Mouse (Mus musculus): ENCODE data around the gene Xbp1. TPM values are rescaled to one million over a fixed set of nuclear protein-coding genes. Genes with fewer than 3 reads are reported as not detected.

Gene Xbp1
- polyA plus RNA-seq, 1 experiment, result 62.4 TPM

DNA sequence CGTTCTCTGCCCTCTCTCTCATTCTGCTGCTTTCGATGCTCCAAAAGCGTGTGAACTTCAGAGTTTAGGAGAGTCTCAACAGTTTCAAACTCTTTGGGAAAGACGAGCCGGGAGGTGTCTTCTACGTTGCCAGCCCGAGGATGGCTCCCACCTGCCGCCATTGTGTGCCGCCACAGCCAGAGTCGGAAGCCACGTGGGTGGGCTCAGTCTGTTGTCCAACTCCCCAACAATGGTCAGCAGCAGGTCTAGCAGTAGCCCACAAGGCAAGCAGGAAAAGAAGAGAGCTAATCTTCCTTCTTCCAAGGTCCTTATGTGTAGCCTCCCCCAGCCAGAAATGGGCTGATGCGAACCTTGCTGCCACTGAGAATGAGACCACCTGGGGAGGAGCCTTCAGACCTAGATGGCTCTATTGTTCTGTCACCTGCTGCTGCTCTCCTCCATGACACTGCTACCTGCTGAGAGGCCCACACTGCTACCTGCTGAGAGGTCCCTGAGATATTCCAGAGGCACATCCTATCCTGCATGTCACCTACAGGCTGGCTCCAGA, 25.1 kb upstream of the Xbp1 start:
- Histone ChIP-seq H3ac (ENCODE audit: control insufficient read depth, insufficient read length, low read depth) (no peak overlapping the region), H3K79me3 (ENCODE audit: low read depth) (no peaks in the 10 kb centered on the region), H3K79me2 (ENCODE audit: control insufficient read depth, insufficient read depth) (no peaks in the 10 kb centered on the region), H3K4me3 (ENCODE audit: insufficient read depth, poor library complexity, severe bottlenecking) (no peak overlapping the region), H3K36me3 (ENCODE audit: control insufficient read depth, insufficient read depth) (no peaks in the 10 kb centered on the region), H3K27me3 (ENCODE audit: control insufficient read depth, insufficient read depth, insufficient read length) (peaks cover 7% of the 10 kb centered on the region)
- TF ChIP-seq MYOD1 (IDR thresholded peaks at IDR 0.05; ENCODE audit: control insufficient read depth, insufficient read length, low read depth), result no peak
- no peak for TF ChIP-seq FOSL1 (IDR thresholded peaks at IDR 0.05; ENCODE audit: insufficient read depth, low read length, poor library complexity, severe bottlenecking)
- TF ChIP-seq MAX (IDR thresholded peaks at IDR 0.05), result no peak
- TF ChIP-seq CEBPB (IDR thresholded peaks at IDR 0.05; ENCODE audit: low read depth), result no peak
- TF ChIP-seq USF1 (IDR thresholded peaks at IDR 0.05; ENCODE audit: low read depth), result no peak
- TF ChIP-seq CTCF (IDR thresholded peaks at IDR 0.05; ENCODE audit: control insufficient read depth, insufficient read depth, insufficient read length), result no peak
- no peak for TF ChIP-seq MYOG (IDR thresholded peaks at IDR 0.05; ENCODE audit: control insufficient read depth, extremely low read depth, insufficient read length)

DNA sequence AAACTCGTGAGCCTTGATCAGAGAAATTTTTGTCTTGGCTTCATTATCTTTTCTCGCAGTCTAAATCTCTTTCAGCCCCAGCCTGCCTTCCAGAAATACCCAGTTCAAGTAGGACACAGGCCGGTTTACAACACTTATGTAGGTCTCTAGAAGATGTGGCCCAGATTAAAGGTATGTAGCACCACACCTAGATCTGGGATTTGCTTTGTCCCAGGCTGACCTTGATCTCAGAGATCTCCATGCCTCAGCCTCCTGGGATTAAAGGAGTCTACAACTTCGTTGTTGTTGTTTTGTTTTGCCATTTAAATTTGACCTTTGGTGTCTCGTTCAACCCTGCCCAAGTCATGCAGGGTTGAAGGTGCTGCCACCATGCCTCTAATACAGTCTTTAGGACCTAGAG, 24.6 kb upstream of the Xbp1 start:
- H3K4me3 ChIP-seq (ENCODE audit: insufficient read depth, poor library complexity, severe bottlenecking), result no peak overlapping the region
- no peak for TF ChIP-seq MAX (IDR thresholded peaks at IDR 0.05)
- no peak for TF ChIP-seq FOSL1 (IDR thresholded peaks at IDR 0.05; ENCODE audit: insufficient read depth, low read length, poor library complexity, severe bottlenecking)
- no peak for TF ChIP-seq USF1 (IDR thresholded peaks at IDR 0.05; ENCODE audit: low read depth)
- no peak for TF ChIP-seq CEBPB (IDR thresholded peaks at IDR 0.05; ENCODE audit: low read depth)
- no peak for TF ChIP-seq MYOG (IDR thresholded peaks at IDR 0.05; ENCODE audit: control insufficient read depth, extremely low read depth, insufficient read length)
- no peak for TF ChIP-seq CTCF (IDR thresholded peaks at IDR 0.05; ENCODE audit: control insufficient read depth, insufficient read depth, insufficient read length)
- no peak for TF ChIP-seq MYOD1 (IDR thresholded peaks at IDR 0.05; ENCODE audit: control insufficient read depth, insufficient read length, low read depth)

DNA sequence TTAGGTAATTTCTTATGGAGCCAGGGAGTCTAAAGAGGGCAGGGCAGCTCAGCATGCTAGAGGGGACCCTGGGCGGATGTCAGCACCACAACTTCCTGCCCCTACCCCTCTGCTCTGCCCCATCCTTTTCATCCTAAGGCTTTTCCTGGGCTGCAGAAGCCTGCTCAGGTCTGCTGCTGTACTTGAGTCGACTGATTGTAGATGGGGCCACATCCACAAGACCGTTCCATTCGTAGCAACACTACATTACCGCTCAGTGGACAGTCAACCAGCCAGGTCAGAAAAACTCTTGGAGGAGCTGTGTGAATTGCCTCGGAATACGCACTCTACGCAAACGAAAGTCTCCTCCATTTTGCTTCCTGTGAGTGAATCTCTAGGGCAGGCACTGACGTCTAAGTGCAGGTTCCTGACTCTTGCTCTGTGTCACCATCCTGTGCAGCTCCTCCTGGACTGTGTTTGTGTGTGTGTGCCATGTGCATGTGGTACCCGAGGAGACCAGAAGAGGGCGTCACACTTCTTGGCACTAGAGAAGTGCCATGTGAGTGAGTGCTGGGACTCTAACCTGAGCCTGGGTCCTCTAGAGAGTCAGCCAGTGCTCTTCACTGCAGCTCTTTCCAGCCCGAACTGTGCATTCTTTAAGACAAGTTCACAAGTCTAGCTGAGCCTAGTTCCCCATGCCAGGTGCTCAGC, 23.8 kb upstream of the Xbp1 start:
- no peak for TF ChIP-seq MAX (IDR thresholded peaks at IDR 0.05)
- TF ChIP-seq CEBPB (IDR thresholded peaks at IDR 0.05; ENCODE audit: low read depth), result no peak
- no peak for TF ChIP-seq FOSL1 (IDR thresholded peaks at IDR 0.05; ENCODE audit: insufficient read depth, low read length, poor library complexity, severe bottlenecking)
- no peak for TF ChIP-seq MYOG (IDR thresholded peaks at IDR 0.05; ENCODE audit: control insufficient read depth, extremely low read depth, insufficient read length)
- no peak for TF ChIP-seq USF1 (IDR thresholded peaks at IDR 0.05; ENCODE audit: low read depth)
- TF ChIP-seq MYOD1 (IDR thresholded peaks at IDR 0.05; ENCODE audit: control insufficient read depth, insufficient read length, low read depth), result no peak
- TF ChIP-seq CTCF (IDR thresholded peaks at IDR 0.05; ENCODE audit: control insufficient read depth, insufficient read depth, insufficient read length), result no peak
- no peaks in the 10 kb centered on the region for H3K36me3 ChIP-seq (ENCODE audit: control insufficient read depth, insufficient read depth)
- peaks cover 12% of the 10 kb centered on the region for H3K27me3 ChIP-seq (ENCODE audit: control insufficient read depth, insufficient read depth, insufficient read length)
- no peaks in the 10 kb centered on the region for H3K79me3 ChIP-seq (ENCODE audit: low read depth)
- H3K4me3 ChIP-seq (ENCODE audit: insufficient read depth, poor library complexity, severe bottlenecking), result no peak overlapping the region
- H3ac ChIP-seq (ENCODE audit: control insufficient read depth, insufficient read length, low read depth), result no peak overlapping the region
- H3K79me2 ChIP-seq (ENCODE audit: control insufficient read depth, insufficient read depth), result no peaks in the 10 kb centered on the region

More for the DNA sequence above, 24.6 kb upstream of the Xbp1 start:
- Histone ChIP-seq H3K36me3 (ENCODE audit: control insufficient read depth, insufficient read depth) (no peaks in the 10 kb centered on the region), H3K27me3 (ENCODE audit: control insufficient read depth, insufficient read depth, insufficient read length) (peaks cover 12% of the 10 kb centered on the region), H3ac (ENCODE audit: control insufficient read depth, insufficient read length, low read depth) (no peak overlapping the region), H3K79me3 (ENCODE audit: low read depth) (no peaks in the 10 kb centered on the region), H3K79me2 (ENCODE audit: control insufficient read depth, insufficient read depth) (no peaks in the 10 kb centered on the region)

DNA sequence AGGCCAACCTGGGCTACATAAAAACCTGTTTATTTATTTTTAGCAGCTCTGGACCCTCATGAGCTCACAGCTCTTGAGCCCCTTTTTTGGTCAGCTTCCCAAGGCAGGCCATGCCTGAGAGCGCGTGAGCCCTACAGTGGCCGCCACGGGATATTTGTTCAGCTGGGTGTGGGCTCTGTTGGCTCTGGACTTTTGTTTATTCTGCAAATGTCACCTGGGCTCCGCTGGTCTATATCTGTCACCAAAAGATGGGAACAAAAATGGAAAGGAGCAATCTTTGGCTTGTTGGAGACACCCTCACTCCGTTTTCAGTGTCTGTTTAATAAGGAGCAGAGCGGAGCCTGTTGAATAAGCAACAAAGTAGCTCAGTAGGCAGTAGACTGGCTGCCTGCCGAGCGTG, 22.0 kb upstream of the Xbp1 start:
- Histone ChIP-seq H3K36me3 (ENCODE audit: control insufficient read depth, insufficient read depth) (no peaks in the 10 kb centered on the region), H3K79me2 (ENCODE audit: control insufficient read depth, insufficient read depth) (no peaks in the 10 kb centered on the region), H3K79me3 (ENCODE audit: low read depth) (no peaks in the 10 kb centered on the region), H3K27me3 (ENCODE audit: control insufficient read depth, insufficient read depth, insufficient read length) (peaks cover 12% of the 10 kb centered on the region), H3ac (ENCODE audit: control insufficient read depth, insufficient read length, low read depth) (no peak overlapping the region), H3K4me3 (ENCODE audit: insufficient read depth, poor library complexity, severe bottlenecking) (no peak overlapping the region)
- TF ChIP-seq MAX (IDR thresholded peaks at IDR 0.05), result no peak
- TF ChIP-seq MYOD1 (IDR thresholded peaks at IDR 0.05; ENCODE audit: control insufficient read depth, insufficient read length, low read depth), result no peak
- no peak for TF ChIP-seq CTCF (IDR thresholded peaks at IDR 0.05; ENCODE audit: control insufficient read depth, insufficient read depth, insufficient read length)
- no peak for TF ChIP-seq CEBPB (IDR thresholded peaks at IDR 0.05; ENCODE audit: low read depth)
- no peak for TF ChIP-seq USF1 (IDR thresholded peaks at IDR 0.05; ENCODE audit: low read depth)
- TF ChIP-seq MYOG (IDR thresholded peaks at IDR 0.05; ENCODE audit: control insufficient read depth, extremely low read depth, insufficient read length), result no peak
- no peak for TF ChIP-seq FOSL1 (IDR thresholded peaks at IDR 0.05; ENCODE audit: insufficient read depth, low read length, poor library complexity, severe bottlenecking)

DNA sequence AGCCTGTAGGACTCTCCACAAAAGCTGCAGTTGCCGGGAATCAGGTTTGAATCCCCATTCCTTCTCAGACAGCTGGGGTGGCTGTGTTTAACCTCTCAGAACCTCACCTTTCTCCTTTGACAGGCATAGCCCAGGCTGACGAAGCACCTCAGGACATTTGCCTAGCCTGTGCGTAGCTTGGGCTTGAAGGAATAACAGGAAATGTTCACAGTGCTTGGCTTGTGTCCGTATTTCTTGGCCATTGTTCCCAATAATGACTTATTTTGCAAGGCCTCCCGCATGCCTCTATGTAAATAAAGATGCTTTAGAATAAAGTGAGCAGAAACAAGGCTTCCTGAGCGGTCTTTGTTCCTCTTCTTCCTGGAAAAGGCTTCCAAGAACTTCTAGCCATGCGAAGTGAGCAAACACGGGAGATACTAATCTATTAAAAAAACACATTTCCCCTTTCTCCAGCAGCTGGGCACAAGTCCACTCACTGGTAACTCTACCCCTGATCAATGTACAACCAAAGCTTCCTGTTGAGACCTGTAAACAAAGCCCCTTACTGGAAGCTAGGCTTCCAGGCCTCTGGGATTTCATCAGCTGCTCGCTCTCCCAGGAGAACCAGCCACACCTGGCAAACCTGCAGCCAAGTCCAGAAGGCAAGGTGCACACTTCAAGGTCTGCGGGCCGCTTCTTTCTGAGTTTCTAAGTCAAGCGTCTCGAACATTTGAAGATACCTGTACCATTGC, 21.4 kb upstream of the Xbp1 start:
- Histone ChIP-seq H3K4me3 (ENCODE audit: insufficient read depth, poor library complexity, severe bottlenecking) (no peak overlapping the region), H3ac (ENCODE audit: control insufficient read depth, insufficient read length, low read depth) (no peak overlapping the region), H3K36me3 (ENCODE audit: control insufficient read depth, insufficient read depth) (no peaks in the 10 kb centered on the region), H3K27me3 (ENCODE audit: control insufficient read depth, insufficient read depth, insufficient read length) (peaks cover 12% of the 10 kb centered on the region), H3K79me3 (ENCODE audit: low read depth) (no peaks in the 10 kb centered on the region), H3K79me2 (ENCODE audit: control insufficient read depth, insufficient read depth) (no peaks in the 10 kb centered on the region)
- TF ChIP-seq FOSL1 (IDR thresholded peaks at IDR 0.05; ENCODE audit: insufficient read depth, low read length, poor library complexity, severe bottlenecking), result no peak
- TF ChIP-seq CTCF (IDR thresholded peaks at IDR 0.05; ENCODE audit: control insufficient read depth, insufficient read depth, insufficient read length), result no peak
- TF ChIP-seq CEBPB (IDR thresholded peaks at IDR 0.05; ENCODE audit: low read depth), result no peak
- TF ChIP-seq MYOG (IDR thresholded peaks at IDR 0.05; ENCODE audit: control insufficient read depth, extremely low read depth, insufficient read length), result no peak
- no peak for TF ChIP-seq USF1 (IDR thresholded peaks at IDR 0.05; ENCODE audit: low read depth)
- no peak for TF ChIP-seq MAX (IDR thresholded peaks at IDR 0.05)
- no peak for TF ChIP-seq MYOD1 (IDR thresholded peaks at IDR 0.05; ENCODE audit: control insufficient read depth, insufficient read length, low read depth)
